Mouse (Mus musculus) ES-CJ7 (cell line): ENCODE data around the gene Stard13.

Source experiments
- DNase-seq: peaks from one replicate; pipeline ENCODE4 v3.0.0; 2011; ENCODE audit warnings: low read depth, low spot score

Stard13 gene

DNA sequence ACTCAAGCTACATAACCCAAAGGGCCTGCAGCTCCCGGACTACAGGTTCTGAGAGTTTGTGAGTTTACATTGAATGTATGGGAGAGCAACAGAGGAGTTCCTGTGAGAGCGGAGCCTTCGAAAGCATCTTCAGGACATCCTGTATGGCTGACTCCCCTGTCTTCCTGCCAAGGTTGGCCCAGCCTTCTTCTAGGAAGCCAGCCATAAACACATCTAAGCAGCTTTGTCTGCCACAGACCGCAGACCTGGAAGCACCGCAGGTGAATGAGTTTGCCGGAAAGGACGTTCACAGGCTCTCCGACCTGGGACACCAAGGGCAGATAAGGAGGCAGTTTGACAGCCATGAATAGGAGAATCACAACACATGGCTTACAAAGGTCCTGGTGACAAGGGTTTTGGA lies 52.3 kb downstream of the Stard13 start:
- DNase-seq, result no peak

- no peak for DNase-seq
These were observed 53.4 kb downstream of the Stard13 start for GRCm38 (mm10) chr5:151180176-151180785.

DNA sequence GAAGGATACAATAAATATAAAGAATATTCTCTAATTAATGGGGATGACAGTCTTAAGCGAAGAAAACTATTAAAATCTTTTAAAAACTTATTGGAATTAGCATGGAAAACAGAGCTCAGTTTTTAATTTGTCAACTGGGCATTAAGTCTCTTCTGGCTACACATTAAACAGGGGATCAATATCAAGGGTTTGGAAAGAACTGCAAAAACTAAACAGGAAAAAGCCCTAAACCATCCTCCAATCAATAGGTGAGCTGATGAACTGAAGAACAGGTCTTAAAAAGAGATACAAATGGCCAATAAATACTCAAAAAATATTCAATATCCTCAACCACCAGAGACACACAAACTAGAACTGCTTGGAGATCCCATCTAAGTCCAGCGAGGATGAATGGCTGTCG lies 56.5 kb downstream of the Stard13 start:
- no peak for DNase-seq

- DNase-seq, result no peak
These were observed 57.7 kb downstream of the Stard13 start for GRCm38 (mm10) chr5:151175897-151176313.

GRCm38 (mm10) chr5:151174485-151175460 lies 58.9 kb downstream of the Stard13 start:
- DNase-seq, result no peak

DNA sequence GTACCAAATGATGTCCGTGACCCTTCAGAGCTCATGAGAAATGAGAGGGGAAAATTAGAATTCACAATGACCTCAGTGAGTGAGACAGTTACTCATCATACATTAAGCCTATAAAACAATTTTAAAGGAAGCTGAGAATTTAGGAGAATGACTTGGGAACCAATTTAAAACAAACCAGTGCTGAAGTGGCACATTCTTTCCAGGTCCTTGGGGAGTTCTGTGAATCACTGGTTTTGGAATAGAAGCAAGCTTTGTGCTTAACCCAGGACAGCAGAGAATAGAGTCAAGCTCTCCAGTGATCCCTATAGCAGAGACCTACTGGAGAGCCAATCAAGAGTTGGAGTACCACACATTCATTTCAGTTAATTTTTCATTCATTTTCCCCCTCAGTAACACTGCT lies 59.9 kb downstream of the Stard13 start:
- no peak for DNase-seq

DNA sequence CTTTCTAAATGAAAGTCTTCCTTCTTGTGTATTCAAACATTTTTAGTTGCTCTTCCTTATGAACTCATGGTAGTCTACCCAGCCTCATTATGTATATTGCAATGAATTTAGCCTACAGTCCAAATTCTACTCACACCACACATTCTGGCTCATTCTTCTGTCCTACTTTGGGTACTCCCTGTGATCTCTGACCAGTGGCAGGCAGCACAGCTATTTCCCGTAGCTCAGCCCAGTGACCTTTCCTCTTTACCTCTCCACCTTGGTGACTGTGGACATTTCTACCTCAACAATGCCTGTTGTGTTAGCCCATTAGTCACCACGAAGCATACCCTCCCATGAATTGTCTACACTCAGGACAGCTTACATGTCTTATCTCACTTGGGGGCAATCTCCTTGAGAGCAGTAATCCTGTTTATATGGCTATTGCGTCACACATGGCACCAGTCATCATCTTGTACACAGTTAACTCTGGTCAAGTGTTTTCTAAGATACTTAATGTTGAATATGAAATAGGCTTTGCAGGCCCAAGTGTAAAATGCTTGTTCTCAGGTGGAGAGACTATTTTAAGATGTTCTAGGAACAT lies 63.4 kb downstream of the Stard13 start:
- DNase-seq, result no peak

DNA sequence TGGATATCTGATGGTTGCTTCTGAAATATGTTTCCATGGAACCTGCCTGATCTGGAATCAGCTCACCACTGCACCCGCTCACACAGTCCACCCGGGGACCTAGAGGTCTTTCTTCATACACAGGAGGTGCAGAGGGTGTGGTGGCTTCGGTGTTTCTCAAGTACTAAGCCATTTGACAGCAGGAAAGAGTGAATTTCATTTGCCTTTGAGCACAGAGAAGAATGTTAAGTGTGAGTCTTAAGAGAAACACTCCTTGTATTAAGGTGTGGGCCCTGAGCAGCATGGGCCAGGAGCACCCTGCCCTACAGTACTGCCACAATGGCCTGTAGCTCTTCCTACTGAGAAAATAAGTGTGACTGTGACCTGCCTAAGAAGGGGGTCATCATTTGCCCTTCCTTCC lies 65.4 kb downstream of the Stard13 start:
- DNase-seq, result no peak

- no peak for DNase-seq
These were observed 66.0 kb downstream of the Stard13 start for GRCm38 (mm10) chr5:151167641-151168040.

DNA sequence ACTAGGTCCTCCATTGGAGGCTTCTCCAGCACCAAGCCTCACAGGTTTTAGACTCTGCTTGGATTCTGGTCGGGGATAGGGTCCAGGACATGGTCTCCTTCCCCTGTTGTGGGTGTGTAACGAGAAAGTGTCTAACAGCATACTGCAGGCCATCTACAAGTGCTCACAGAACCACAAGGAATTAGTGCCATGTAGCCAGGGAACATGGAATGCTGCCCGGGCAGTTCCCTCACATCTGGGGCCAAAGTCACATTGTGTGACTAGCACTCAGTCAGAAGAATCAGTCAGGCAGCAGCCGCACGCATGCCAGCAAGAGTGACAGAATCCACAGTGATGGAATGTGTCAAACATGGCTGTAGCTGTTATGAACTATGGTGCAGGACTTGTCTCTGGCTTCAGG lies 67.4 kb downstream of the Stard13 start:
- no peak for DNase-seq

GRCm38 (mm10) chr5:151165381-151166016 lies 68.1 kb downstream of the Stard13 start:
- DNase-seq, result no peak

DNA sequence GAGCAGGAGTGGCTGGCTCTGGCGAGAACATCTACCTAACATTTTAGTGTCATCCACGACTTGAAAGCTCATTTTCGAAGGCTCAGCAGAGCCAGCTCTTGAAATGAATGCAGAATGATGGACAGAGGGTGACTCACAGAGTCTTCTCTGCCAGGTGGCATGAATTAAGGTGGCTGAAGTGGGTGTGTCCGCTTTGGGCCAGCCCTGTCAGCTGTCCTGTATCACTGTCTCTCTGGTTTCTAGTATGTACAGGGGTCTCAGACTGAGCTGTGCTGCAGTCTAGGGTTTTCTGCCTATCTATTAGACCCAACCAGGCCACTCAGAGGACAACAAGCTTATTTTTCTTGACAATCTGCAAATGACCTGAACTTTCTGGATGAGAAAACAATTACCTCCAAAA lies 68.8 kb downstream of the Stard13 start:
- no peak for DNase-seq

DNA sequence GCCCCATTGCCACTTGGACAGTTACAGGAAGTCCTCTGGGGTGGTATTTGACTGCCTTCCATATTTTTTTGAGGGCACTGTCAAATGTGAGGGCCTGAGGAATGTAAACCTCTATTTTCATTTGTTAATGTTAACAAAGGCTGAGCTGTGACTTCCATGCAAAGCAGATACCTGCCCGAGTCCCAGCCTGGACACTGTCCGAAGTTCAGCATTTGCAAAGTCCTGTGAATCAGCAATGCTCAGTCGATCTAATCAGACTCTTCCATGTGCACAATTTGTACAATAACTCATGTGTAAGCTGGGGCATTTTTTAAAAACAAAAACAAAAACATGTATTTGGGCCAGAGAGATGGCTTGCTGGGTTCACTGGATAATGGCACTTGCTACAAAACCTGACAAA lies 71.0 kb downstream of the Stard13 start:
- DNase-seq, result no peak

- DNase-seq, result no peak
These were observed 78.4 kb downstream of the Stard13 start for GRCm38 (mm10) chr5:151155247-151155646.

GRCm38 (mm10) chr5:151154780-151155179 lies 78.9 kb downstream of the Stard13 start:
- DNase-seq, result peak; percentile 14

DNA sequence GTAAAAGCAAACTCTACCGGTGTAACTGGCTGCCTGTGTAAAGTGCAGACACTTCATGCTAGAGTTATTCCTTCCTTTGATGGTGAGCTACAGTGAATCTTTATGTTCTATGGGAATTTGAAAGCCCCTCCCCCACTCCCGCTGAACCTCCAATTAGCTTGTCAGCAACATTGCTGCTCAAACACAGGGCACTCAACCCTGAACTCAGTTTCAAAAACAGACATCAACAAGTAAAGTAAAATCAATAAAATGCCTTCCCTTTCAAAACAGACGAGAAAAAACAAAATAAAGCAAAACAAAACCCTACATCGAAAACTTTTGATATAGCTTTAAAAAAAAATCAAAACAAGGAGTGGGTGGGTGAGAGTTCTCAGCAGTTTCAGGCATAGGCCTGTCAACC lies 79.6 kb downstream of the Stard13 start:
- DNase-seq, result no peak

- peak; percentile 21 for DNase-seq
These were observed 82.1 kb downstream of the Stard13 start for GRCm38 (mm10) chr5:151151549-151151948.

DNA sequence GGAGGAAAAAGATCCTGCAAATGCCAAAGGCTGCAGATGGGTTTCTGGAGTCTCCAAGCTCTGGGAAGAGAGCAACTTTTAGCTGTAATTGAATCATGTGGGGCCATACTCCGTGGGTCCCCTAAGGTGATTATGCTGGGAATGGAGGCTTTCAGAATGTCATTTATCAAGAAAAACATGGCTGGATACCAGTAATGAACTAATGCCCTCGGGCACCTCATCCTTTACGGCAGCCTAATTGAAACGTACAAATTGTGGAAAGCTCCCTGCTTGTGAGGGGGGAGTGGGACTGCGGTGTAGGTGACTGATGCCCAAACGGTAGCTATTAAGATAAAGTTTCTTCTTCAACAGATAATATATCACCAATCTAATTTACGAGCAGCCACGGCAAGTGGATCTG lies 84.1 kb downstream of the Stard13 start:
- no peak for DNase-seq

- DNase-seq, result no peak
These were observed 85.6 kb downstream of the Stard13 start for GRCm38 (mm10) chr5:151148079-151148478.

DNA sequence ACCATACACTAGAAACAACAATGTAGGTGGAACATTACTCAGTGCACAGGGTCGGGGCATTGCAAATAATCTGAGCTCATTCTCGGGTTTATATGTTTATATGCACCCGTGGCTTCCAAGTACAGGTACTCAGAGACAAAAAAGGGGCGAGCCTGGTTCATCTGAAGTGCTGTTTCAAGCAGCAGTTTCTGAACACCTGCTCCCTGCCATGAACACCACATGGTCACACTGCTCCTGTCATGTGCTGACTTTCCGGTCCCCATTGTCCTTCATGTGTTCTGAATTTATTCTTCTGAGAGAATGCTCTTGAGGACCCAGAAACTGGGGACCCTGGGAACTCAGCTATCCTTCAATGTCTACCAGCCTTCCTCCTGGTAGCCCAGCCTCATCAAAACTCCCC lies 87.8 kb downstream of the Stard13 start:
- DNase-seq, result no peak

- no peak for DNase-seq
These were observed 89.7 kb downstream of the Stard13 start for GRCm38 (mm10) chr5:151143955-151144354.
